Mouse (Mus musculus) liver, postnatal 0 days (tissue): Measurements from ENCODE around the gene Crxos.

Experiments
- CTCF ChIP-seq: sonication (generic); IDR thresholded peaks from 2 replicates; pipeline ENCODE4 v1.5.1; 2016; ENCODE audit warnings: antibody characterized with exemption, low read depth
- EP300 ChIP-seq: IDR thresholded peaks from 2 replicates; pipeline ENCODE4 v1.6.1; 2016; ENCODE audit warnings: antibody characterized with exemption, low read depth, mild to moderate bottlenecking

DNA sequence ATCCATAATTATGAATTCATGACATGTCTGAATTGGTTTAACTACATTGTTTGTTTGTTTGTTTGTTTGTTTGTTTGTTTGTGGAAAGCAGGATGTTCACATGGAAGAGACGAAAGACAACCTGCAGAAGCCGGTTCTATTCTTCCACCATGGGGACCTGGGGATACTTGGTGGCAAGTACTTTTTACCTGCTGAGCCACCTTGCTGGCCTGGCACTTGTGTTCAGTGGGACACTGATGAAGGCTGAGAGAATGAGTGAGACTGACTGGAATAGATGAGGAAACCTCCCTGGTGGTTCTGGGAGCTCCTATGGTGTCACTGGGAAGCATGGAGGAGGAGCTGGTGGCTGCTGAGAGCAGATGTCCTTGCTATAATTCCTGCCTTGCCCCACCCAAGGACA lies at the start of gene Crxos:
- TF ChIP-seq CTCF, result no peak
- no peak for TF ChIP-seq EP300
